Mouse (Mus musculus): ENCODE data around the gene Rd3. TPM values are rescaled to one million over a fixed set of nuclear protein-coding genes. Genes with fewer than 3 reads are reported as not detected.

Rd3 gene
- 0.09 TPM in 1 of 2 replicates, not detected in the other for polyA plus RNA-seq (2012)

DNA sequence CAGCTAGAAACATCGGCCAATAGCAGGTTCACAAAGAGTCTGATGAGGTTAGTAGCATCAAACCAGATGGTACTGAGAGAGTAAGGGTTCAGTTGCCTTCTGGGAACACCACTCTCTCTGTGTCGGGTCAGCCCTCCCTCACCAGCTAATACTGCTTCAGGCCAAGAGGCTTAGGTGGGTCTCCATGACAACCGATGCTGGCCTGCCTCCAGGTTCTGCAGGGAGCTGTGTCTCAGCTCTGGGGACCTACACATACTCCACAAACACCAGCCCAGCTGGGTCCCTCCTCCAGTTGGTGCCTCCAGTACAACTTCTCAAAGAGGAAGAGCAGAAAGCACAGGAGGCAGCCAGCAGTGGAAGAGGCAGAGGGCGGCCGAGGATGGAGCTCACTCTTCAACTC lies at the start of gene Rd3:
TSS of gene Rd3 (plus strand) at position 184 of the 400 bp plus-strand sequence.

Other genes with a start within 250 kb of the Rd3 start
- 10.8 and 15.4 TPM in 2 replicates for gene Nek2, start 155.9 kb upstream of the Rd3 start, polyA plus RNA-seq (2012)
- gene Slc30a1, start 70.6 kb upstream of the Rd3 start, polyA plus RNA-seq (2012): 10.7 and 18.2 TPM in 2 replicates
- gene Traf5, start 115.2 kb downstream of the Rd3 start, polyA plus RNA-seq (2012): 1.9 and 2.6 TPM in 2 replicates
- gene Rcor3, start 160.7 kb downstream of the Rd3 start, polyA plus RNA-seq (2012): 10.8 and 15.4 TPM in 2 replicates
- not detected in 2 replicates for gene Kcnh1, start 213.4 kb downstream of the Rd3 start, polyA plus RNA-seq (2012)